Mouse (Mus musculus) spleen, embryonic (tissue): ENCODE results near the gene Tas2r114.

ENCODE experiments used
- CTCF ChIA-PET: fragments of 350-600 bp; sonication (Branson Sonifier 250); formaldehyde crosslinking; loops from one replicate; lab custom pipeline; 2022; lab: Charles Lee

Tas2r114 gene

DNA sequence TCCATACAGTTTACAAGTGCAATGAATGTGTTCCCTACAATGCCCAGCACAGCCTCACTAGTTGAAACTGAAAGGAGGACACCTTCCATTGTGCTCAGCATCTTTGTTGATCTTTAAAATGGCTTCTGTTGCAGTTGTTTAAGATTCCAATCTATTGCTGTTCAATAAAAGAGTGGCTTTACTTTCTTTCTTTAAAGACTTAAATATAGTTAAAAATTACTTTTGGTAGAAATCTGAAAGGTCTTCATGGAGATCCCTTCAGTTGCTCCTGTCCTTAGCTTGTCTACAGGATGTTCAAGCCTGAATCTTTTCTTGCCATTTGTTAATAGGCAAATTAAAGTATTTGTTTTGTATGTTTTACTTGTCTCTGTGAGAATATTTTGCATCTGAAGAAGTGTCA, at the start of gene Tas2r114:
TSS of gene Tas2r114 (minus strand) at position 101 of the 400 bp plus-strand sequence.
- CTCF ChIA-PET = no interaction called here

DNA sequence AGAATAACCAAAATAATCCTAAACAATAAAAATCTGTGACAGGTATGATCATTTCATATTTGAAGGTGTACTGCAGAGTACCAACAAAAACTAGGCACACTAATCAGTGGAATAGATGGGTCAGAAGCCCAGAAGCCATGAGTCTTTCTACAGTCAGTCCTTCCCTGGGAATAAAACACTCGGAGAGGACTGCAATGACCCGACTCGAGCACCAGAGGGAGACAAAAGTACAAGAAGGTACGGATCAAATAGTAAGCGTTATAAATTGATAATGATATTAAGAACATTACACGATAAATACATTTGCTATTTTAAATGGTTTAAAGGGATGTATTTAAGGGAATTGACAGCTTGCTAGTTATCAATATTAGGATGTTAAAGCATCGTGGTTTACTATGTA, 22.9 kb upstream of the Tas2r114 start:
- CTCF ChIA-PET = no interaction called here

DNA sequence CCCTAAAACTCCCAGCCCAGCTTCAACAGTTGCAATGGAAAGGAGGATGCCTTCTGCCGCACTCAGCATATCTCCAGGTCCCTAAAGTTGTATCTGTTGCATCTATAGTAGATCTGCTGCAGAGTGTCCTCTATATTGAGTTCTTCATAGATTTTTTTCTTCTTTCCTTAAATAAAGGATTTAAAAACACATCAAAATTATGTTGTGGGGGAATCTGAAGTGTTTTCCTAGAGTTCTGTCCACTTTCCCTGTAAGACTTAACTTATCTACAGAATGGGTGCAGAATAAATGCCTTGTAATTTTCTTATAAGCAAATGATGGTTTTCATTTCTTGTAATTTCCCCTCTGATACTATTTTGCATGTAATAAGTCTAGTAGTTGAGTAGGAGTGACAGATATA, 2.5 kb downstream of the Tas2r114 start, which contains the start of gene Tas2r105:
TSS of gene Tas2r105 (minus strand) at position 101 of the 400 bp plus-strand sequence.
- CTCF ChIA-PET = no interaction called here

DNA sequence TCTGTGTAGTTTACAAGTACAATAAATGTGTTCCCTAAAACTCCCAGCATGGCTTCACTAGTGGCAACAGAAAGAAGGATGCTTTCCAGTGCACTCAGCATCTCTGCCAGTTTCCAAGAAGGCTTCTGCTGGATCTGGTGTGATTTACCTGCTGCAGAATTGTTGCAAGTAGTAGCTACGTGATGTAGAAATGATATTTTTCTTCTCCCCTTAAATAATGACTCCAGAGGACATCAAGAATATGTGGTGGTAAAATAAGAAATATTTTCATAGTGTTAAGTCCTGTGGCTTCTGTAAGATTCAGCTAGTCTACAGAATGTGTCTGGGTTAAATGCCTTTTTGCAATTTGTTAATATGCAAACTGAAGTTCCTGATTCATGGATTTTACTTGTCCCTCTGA, 4.2 kb downstream of the Tas2r114 start, which contains the start of gene Tas2r104:
TSS of gene Tas2r104 (minus strand) at position 101 of the 400 bp plus-strand sequence.
- CTCF ChIA-PET = no interaction called here

DNA sequence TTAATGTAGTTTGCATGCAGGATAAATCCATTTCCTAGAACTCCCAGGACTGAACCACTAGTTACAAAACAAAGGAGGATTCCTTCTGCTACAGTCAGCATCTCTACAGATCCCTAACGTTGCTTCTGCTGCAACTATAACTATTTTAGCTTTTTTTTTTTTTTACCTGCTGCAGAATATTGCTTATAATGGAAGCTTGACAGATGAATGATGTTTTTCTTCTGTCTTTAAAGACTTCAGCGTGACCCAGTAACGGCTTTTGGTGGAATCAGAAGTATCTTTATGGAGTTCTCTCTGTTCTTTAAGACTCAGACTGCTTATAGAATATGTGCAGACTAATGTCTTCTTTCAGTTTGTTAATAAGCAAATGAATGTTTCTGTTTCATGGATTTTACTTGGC, 11.1 kb downstream of the Tas2r114 start, which contains the start of gene Tas2r106:
TSS of gene Tas2r106 (minus strand) at position 101 of the 400 bp plus-strand sequence.
- CTCF ChIA-PET = no interaction called here

DNA sequence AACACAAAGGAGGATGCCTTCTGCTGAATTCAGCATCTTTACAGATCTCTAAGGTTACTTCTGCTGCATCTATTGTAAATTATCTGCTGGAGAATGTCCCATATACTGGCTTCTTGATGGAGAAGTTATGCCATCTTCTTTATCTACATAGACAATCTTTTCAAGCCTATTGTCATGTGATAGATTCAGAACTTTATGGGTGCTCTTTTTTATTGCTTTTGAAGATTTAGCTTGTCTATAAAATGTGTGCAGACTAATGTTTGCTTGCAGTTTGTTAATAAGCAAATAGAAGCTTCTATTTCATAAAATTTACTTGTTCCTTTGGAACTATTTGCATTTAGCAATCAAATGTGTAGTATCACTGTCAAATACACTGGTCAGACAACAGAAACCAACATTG, 29.8 kb downstream of the Tas2r114 start, which contains the start of gene Tas2r107:
TSS of gene Tas2r107 (minus strand) at position 101 of the 400 bp plus-strand sequence.
- CTCF ChIA-PET = no interaction called here
